Mouse (Mus musculus) CH12.LX (cell line): Measurements from ENCODE around the gene Mad1l1.

Source experiments
- CHD2 ChIP-seq: IDR thresholded peaks from 2 replicates; pipeline ENCODE4 v1.6.1; 2011; ENCODE audit warnings: low read length, improper control_type of control experiment
- CTCF ChIP-seq, 2 experiments: IDR thresholded peaks in 1 of 2; conservative IDR thresholded peaks in 1 of 2; 2 replicates each; pipeline ENCODE4 v1.5.1; 2011 to 2012; ENCODE audit warnings: low read depth in 2 of 2, low read length in 2 of 2, improper control_type of control experiment in 1 of 2, inconsistent platforms in 1 of 2, mild to moderate bottlenecking in 1 of 2, moderate library complexity in 1 of 2
- E2F4 ChIP-seq: IDR thresholded peaks from 2 replicates; pipeline ENCODE4 v1.6.1; 2011; ENCODE audit warnings: low read depth, low read length, improper control_type of control experiment; ENCODE audit not compliant: insufficient replicate concordance
- ELF1 ChIP-seq: IDR thresholded peaks from 2 replicates; pipeline ENCODE4 v1.6.1; 2014; ENCODE audit warnings: low read depth, mild to moderate bottlenecking, inconsistent platforms, low read length, improper control_type of control experiment
- EP300 ChIP-seq: IDR thresholded peaks from 2 replicates; pipeline ENCODE4 v1.6.1; 2011; ENCODE audit warnings: low read length, improper control_type of control experiment
- KAT2A ChIP-seq: IDR thresholded peaks from 2 replicates; pipeline ENCODE4 v1.6.1; 2012; ENCODE audit warnings: low read length, improper control_type of control experiment, inconsistent platforms; ENCODE audit not compliant: insufficient replicate concordance
- MAFK ChIP-seq: IDR thresholded peaks from 2 replicates; pipeline ENCODE4 v1.6.1; 2011; ENCODE audit warnings: low read length, improper control_type of control experiment; ENCODE audit not compliant: insufficient replicate concordance
- POLR2A ChIP-seq: IDR thresholded peaks from 2 replicates; pipeline ENCODE4 v1.6.1; 2011; ENCODE audit warnings: low read depth, mild to moderate bottlenecking, improper control_type of control experiment, low read length
- SMC3 ChIP-seq: IDR thresholded peaks from 2 replicates; pipeline ENCODE4 v1.6.1; 2011; ENCODE audit warnings: low read depth, low read length, improper control_type of control experiment
- TCF12 ChIP-seq: IDR thresholded peaks from 2 replicates; pipeline ENCODE4 v1.6.1; 2014; ENCODE audit warnings: low read depth, mild to moderate bottlenecking, inconsistent platforms, low read length, improper control_type of control experiment
- USF2 ChIP-seq: conservative IDR thresholded peaks from 2 replicates; pipeline ENCODE4 v1.6.1; 2011; ENCODE audit warnings: low read depth, low read length, improper control_type of control experiment
- ZC3H11A ChIP-seq: IDR thresholded peaks from 2 replicates; pipeline ENCODE4 v1.6.1; 2012; ENCODE audit warnings: low read depth, mild to moderate bottlenecking, inconsistent platforms, low read length, improper control_type of control experiment

- TF ChIP-seq KAT2A (no peak), EP300 (no peak), TCF12 (no peak), SMC3 (no peak), CTCF (conservative IDR thresholded peaks at IDR 0.05 in 1 of 2, IDR thresholded peaks at IDR 0.05 in 1 of 2; ENCODE audit: low read depth in 2 of 2, low read length in 2 of 2) (no peak), CHD2 (no peak), ELF1 (no peak), POLR2A (no peak), E2F4 (no peak), ZC3H11A (no peak), USF2 (no peak), MAFK (no peak)
Measured at GRCm38 (mm10) chr5:140055431-140055830, 265.9 kb downstream of the Mad1l1 start.
